Mouse (Mus musculus) limb, embryonic 13.5 days (tissue): ENCODE data around the gene Nlgn1. TPM values are rescaled to one million over a fixed set of nuclear protein-coding genes. Genes with fewer than 3 reads are reported as not detected.

Experiments used
- ATAC-seq: fragments of 200-750 bp; cut with Nextera tagmentation; 2 replicates; pipeline ENCODE4 v1.8.0; 2017; ENCODE audit warnings: low read depth, moderate number of reproducible peaks, moderate TSS enrichment; ENCODE audit not compliant: low FRiP score
- H3K27ac ChIP-seq: fragments of 300-500 bp; sonication (generic); 2 replicates; pipeline ENCODE4 v1.5.1; 2015; ENCODE audit warnings: inconsistent platforms, mild to moderate bottlenecking, moderate library complexity
- H3K27me3 ChIP-seq: fragments of 300-500 bp; sonication (generic); 2 replicates; pipeline ENCODE4 v1.6.1; 2015; ENCODE audit warnings: mild to moderate bottlenecking, inconsistent platforms
- H3K36me3 ChIP-seq: fragments of 300-500 bp; sonication (generic); 2 replicates; pipeline ENCODE4 v1.6.1; 2015; ENCODE audit warnings: inconsistent platforms, mild to moderate bottlenecking, moderate library complexity
- H3K4me1 ChIP-seq: fragments of 300-500 bp; sonication (generic); 2 replicates; pipeline ENCODE4 v1.6.1; 2015; ENCODE audit warnings: inconsistent platforms
- H3K4me2 ChIP-seq: fragments of 300-500 bp; sonication (generic); replicated peaks from 2 replicates; pipeline ENCODE4 v1.6.1; 2015; ENCODE audit warnings: inconsistent platforms, mild to moderate bottlenecking, moderate library complexity
- H3K4me3 ChIP-seq: fragments of 300-500 bp; sonication (generic); 2 replicates; pipeline ENCODE4 v1.5.1; 2015; ENCODE audit warnings: moderate library complexity, mild to moderate bottlenecking, inconsistent platforms
- H3K9ac ChIP-seq: fragments of 300-500 bp; sonication (generic); 2 replicates; pipeline ENCODE4 v1.6.1; 2015; ENCODE audit warnings: mild to moderate bottlenecking, inconsistent platforms
- H3K9me3 ChIP-seq: fragments of 300-500 bp; sonication (generic); 2 replicates; pipeline ENCODE4 v1.6.1; 2016; ENCODE audit warnings: inconsistent platforms
- WGBS: fragments of 180-500 bp; shearing (Covaris S2); methylation state at CpG from one replicate; pipeline ENCODE4 v1.1.7; 2015; 5-methylcytosine and 5-hydroxymethylcytosine counted together
- polyA plus RNA-seq: library from polyadenylated mRNA; unstranded; fragments of >200 nt; fragmentation: Nextera tagmentation; extraction: Ambion mirVana; gene quantifications from 2 replicates; pipeline ENCODE4 v1.2.1, GENCODE M21; 2015

Nlgn1 gene
- polyA plus RNA-seq, 1 experiment from 2014 or later = 3.4 TPM

DNA sequence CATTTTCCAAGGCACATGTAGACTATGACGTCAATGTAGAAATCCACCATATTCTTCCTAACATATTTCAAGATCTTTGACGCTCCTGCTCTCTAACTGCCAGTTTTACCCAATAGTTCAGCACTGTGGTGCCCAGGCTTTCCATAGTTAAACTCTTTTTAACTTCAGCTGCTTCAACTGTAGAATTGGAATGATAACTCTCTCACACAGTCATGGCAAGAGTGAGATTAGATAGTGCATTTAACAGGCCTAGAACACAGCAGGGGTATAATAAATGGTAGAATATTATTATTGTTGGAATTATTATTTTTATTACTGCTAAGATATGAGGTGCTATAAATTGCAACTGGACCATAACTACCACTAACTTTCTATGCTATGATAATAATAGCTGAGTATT, 574.4 kb downstream of the Nlgn1 start:
- H3K9ac ChIP-seq = no peak overlapping the region
- no peaks in the 10 kb centered on the region for H3K4me1 ChIP-seq
- ATAC-seq = no peak
- H3K9me3 ChIP-seq = no peaks in the 10 kb centered on the region
- H3K27ac ChIP-seq = no peak overlapping the region
- H3K36me3 ChIP-seq = no peaks in the 10 kb centered on the region
- no peaks in the 10 kb centered on the region for H3K27me3 ChIP-seq
- H3K4me2 ChIP-seq = no peak overlapping the region
- 95% methylated on average over 2 of the region's 2 CpGs for WGBS
- H3K4me3 ChIP-seq = no peak overlapping the region

DNA sequence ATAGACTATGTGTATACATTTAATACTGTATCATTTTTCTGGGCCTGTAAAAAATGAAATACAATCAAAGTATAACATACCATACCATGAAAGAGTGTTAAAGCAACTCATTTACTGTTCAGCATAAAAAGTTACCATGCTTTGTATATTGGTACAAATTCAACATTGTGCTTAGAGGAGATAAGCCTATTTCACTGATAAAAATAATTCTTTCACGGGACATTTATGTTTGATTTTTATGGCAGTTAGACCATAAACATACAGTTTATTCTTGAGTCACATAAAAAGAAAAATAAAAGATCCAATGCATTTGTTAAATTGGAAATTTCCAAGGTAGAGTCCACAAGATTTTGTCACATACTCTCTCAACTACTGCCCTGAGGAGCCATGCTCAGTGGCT, 608.1 kb downstream of the Nlgn1 start:
- 84% methylated on average over 1 of the region's 1 CpGs for WGBS
- ATAC-seq = no peak
- no peak overlapping the region for H3K4me3 ChIP-seq
- no peak overlapping the region for H3K27ac ChIP-seq
- no peaks in the 10 kb centered on the region for H3K36me3 ChIP-seq
- H3K4me1 ChIP-seq = no peaks in the 10 kb centered on the region
- no peak overlapping the region for H3K4me2 ChIP-seq
- no peaks in the 10 kb centered on the region for H3K27me3 ChIP-seq
- no peak overlapping the region for H3K9ac ChIP-seq
- H3K9me3 ChIP-seq = no peaks in the 10 kb centered on the region

DNA sequence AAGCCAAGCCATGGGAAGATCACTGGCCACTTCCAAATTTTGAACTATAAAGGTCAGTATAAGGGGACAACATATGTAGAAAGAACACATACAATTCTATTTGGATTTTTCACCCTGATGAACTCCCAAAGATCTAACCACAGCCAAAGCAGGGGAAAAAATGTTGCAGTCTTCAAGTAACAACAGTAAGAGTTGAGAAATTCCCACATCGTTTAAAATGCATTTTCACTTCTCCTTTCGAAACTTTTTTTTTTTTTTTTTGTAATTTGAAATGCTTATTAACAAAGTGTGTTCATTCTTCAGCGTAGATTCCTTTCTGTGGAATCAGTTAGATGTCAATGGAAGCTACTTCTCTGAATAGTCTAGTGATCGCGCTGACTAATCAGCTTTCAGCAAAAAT, 610.8 kb downstream of the Nlgn1 start:
- H3K4me2 ChIP-seq = no peak overlapping the region
- no peak overlapping the region for H3K27ac ChIP-seq
- ATAC-seq = no peak
- 86% methylated on average over 5 of the region's 5 CpGs for WGBS
- H3K9ac ChIP-seq = no peak overlapping the region
- H3K36me3 ChIP-seq = no peaks in the 10 kb centered on the region
- no peak overlapping the region for H3K4me3 ChIP-seq
- H3K27me3 ChIP-seq = no peaks in the 10 kb centered on the region
- no peaks in the 10 kb centered on the region for H3K9me3 ChIP-seq
- H3K4me1 ChIP-seq = no peaks in the 10 kb centered on the region

DNA sequence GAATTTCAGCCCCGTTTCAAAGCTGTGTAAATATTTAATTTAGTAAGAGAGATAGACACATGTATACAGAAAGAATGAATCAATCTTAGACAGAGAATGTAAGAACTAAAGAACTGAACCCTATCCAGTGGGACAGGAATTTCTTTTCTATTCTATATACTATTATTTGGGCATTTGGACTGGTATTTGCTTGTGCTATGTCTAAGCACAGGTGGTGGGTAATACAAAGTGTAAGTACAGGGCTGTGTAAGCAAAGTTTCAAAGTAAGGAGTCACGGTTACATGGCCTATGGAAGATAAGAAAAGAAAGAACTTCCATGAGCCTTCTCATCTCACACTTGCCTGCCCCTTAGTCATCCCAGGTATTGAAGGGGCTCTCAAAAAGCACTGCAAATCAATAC, 624.9 kb downstream of the Nlgn1 start:
- Histone ChIP-seq H3K4me1 (no peaks in the 10 kb centered on the region), H3K36me3 (no peaks in the 10 kb centered on the region), H3K9ac (no peak overlapping the region), H3K4me3 (no peak overlapping the region), H3K9me3 (no peaks in the 10 kb centered on the region), H3K4me2 (no peak overlapping the region), H3K27ac (no peak overlapping the region), H3K27me3 (no peaks in the 10 kb centered on the region)
- no peak for ATAC-seq
- 82% methylated on average over 2 of the region's 2 CpGs for WGBS

DNA sequence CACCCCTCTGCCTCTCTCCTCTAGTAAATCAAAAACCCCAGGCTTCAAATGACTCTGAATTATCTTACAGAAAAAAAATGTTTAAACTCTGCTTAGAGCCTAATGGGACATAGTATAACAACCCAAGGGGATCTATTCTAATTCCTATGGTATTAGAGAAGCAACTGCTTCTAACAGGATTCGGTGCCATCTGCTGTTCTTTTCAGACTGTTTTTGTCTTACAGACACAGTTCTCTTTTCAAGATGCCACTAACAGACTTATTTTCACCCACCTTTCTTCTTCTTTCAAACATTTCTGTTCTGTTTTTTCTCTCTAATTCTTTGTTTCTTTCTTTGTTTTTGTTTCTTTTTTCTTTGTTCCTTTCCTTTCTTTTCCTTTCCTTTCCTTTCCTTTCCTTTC, 635.0 kb downstream of the Nlgn1 start:
- H3K27ac ChIP-seq = no peak overlapping the region
- H3K4me1 ChIP-seq = no peaks in the 10 kb centered on the region
- no peak for ATAC-seq
- H3K27me3 ChIP-seq = no peaks in the 10 kb centered on the region
- H3K4me2 ChIP-seq = no peak overlapping the region
- no peaks in the 10 kb centered on the region for H3K9me3 ChIP-seq
- no peak overlapping the region for H3K4me3 ChIP-seq
- H3K9ac ChIP-seq = no peak overlapping the region
- WGBS = 87% methylated on average over 1 of the region's 1 CpGs
- H3K36me3 ChIP-seq = no peaks in the 10 kb centered on the region

DNA sequence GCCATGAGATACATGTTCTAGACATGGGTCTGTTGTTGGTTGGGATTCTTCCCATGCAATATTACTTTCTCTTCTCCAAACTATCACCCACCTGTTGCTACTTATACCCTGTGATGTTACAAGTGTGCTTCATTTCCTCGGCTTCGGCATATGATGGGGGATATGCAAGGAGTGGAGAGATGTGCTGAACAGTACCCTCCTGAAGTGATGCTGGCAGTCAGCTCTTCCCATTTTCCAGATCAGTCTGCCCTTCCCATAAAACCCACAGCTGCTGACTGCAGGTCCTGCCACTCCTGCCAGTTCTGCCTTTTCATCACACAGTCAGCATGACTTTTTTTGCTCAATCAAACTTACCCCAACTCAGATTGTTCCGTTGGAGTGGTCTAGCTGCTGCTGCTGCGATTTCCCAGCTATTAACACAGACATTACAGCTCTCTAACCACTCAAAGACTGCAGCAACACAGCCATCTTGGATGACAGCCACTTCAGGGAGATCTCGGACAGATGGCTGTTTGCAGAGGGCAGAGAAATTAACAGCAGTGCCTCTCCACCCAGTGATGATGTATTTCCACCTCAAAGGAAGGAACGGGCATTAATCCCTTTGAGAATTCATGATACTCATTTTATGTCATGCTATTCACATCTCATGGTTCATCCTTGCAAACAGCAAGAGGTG, 643.3 kb downstream of the Nlgn1 start:
- H3K4me3 ChIP-seq = no peak overlapping the region
- no peak overlapping the region for H3K9ac ChIP-seq
- no peak overlapping the region for H3K4me2 ChIP-seq
- H3K27ac ChIP-seq = no peak overlapping the region
- 76% methylated on average over 6 of the region's 6 CpGs for WGBS
- no peaks in the 10 kb centered on the region for H3K27me3 ChIP-seq
- ATAC-seq = no peak
- no peaks in the 10 kb centered on the region for H3K4me1 ChIP-seq
- no peaks in the 10 kb centered on the region for H3K36me3 ChIP-seq
- no peaks in the 10 kb centered on the region for H3K9me3 ChIP-seq

DNA sequence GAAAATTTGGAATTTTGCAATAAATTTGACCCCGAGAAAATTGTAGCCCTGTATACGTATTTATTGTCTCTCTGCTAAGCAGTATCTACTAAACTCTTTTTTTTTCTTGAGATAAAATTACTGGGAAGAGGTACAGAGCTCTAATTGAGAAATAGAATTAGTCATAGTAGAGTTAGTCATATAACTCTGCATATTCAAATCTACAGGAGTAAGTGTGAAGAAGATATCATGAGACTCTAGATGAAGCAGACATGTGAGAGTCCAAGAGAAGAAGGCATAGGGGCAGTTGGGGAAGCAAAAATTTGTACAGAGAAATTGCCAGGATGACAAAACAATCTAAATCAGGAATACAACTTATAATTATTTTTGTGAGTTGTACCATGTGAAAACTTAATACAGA, 648.6 kb downstream of the Nlgn1 start:
- no peaks in the 10 kb centered on the region for H3K4me1 ChIP-seq
- no peaks in the 10 kb centered on the region for H3K9me3 ChIP-seq
- H3K4me2 ChIP-seq = no peak overlapping the region
- ATAC-seq = no peak
- no peak overlapping the region for H3K9ac ChIP-seq
- no peak overlapping the region for H3K4me3 ChIP-seq
- H3K27me3 ChIP-seq = no peaks in the 10 kb centered on the region
- WGBS = 86% methylated on average over 2 of the region's 2 CpGs
- no peaks in the 10 kb centered on the region for H3K36me3 ChIP-seq
- H3K27ac ChIP-seq = no peak overlapping the region

DNA sequence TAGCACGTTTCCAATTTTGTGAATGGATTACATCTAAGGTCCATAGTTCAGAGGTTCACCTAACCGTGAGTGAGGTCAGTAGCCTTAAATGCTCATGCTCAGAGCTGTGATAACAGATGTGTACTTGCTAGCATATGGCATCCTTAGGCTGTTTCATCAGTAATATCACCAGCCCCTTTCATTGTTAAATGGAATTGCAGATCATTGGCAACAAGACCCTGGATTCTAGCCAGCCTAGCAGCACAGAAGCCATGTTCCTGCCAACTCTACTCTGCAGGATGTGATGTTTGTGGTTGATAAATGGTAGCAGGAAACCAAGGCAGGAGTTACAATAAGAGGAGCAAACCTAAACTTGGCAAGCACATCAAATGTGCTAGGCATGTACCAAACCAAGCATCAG, 652.9 kb downstream of the Nlgn1 start:
- no peaks in the 10 kb centered on the region for H3K27me3 ChIP-seq

DNA sequence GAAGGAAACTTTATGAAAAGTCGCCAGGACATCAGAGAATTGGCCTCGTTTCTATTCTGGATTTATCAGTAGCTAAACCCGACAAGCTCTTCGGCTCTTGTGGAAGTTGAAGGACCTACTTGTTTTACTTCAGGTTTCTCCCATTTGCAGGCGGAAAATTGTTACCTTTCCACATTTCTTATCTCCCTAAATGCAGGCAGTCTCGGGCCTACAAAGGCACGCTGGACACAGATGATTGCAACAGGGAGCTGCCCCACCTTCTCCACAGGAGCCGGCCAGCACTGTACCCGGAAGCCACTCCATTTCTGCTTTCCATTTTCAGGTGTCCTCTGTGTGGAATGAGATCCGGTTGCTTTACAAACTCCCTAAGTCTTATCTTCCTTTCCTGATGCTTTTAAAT, 656.4 kb downstream of the Nlgn1 start:
- H3K27ac ChIP-seq = no peak overlapping the region
- H3K9ac ChIP-seq = no peak overlapping the region
- no peaks in the 10 kb centered on the region for H3K27me3 ChIP-seq
- H3K9me3 ChIP-seq = no peaks in the 10 kb centered on the region
- H3K4me3 ChIP-seq = no peak overlapping the region
- H3K4me1 ChIP-seq = no peaks in the 10 kb centered on the region
- ATAC-seq = no peak
- H3K36me3 ChIP-seq = no peaks in the 10 kb centered on the region
- no peak overlapping the region for H3K4me2 ChIP-seq
- 85% methylated on average over 10 of the region's 10 CpGs for WGBS

More for the DNA sequence above, 652.9 kb downstream of the Nlgn1 start:
- H3K4me2 ChIP-seq = no peak overlapping the region
- no peaks in the 10 kb centered on the region for H3K4me1 ChIP-seq
- WGBS = 80% methylated on average over 2 of the region's 2 CpGs
- H3K4me3 ChIP-seq = no peak overlapping the region
- no peak for ATAC-seq
- no peaks in the 10 kb centered on the region for H3K9me3 ChIP-seq
- H3K36me3 ChIP-seq = no peaks in the 10 kb centered on the region
- H3K9ac ChIP-seq = no peak overlapping the region
- H3K27ac ChIP-seq = no peak overlapping the region

DNA sequence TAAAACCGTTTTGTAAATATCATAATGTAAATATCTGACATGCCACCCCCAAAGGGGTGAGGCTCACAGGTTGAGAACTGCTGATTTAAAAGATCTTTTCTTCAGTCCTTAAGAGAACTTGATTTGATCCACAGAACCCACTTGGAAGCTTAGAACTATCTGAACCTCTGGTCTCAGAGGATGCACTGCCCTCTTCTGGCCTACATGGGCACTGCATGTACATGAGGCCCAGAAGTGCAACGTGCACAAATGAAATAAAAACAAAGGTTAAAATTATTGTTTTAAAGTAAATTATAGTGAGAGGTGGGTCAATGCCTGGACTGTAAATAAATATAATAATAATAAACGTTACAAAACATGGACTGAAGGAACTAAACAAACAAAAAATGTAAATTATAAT, 657.2 kb downstream of the Nlgn1 start:
- 54% methylated on average over 3 of the region's 3 CpGs for WGBS
- no peaks in the 10 kb centered on the region for H3K9me3 ChIP-seq
- H3K4me2 ChIP-seq = no peak overlapping the region
- H3K4me1 ChIP-seq = no peaks in the 10 kb centered on the region
- no peaks in the 10 kb centered on the region for H3K27me3 ChIP-seq
- no peaks in the 10 kb centered on the region for H3K36me3 ChIP-seq
- H3K4me3 ChIP-seq = no peak overlapping the region
- no peak overlapping the region for H3K9ac ChIP-seq
- H3K27ac ChIP-seq = no peak overlapping the region
- no peak for ATAC-seq

DNA sequence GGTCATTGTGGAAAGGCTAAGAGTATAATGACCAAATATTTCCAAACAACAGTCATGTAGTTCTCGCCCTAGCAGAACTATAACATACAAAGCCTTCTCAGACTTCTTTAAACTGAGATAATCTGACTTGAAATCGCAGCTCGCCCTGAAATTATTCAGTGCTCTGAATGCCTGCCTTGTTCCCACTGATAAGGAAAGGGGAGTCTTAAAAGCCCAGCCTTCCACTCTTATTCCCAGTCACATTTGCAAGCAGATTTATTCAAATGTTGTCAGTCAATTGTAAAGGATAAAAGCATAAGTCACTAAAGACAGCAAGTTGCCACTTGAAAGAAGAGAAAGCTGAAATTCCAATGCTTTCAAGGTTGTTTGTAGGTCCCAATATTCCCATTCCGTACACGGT, 658.9 kb downstream of the Nlgn1 start:
- Histone ChIP-seq H3K9me3 (no peaks in the 10 kb centered on the region), H3K9ac (no peak overlapping the region), H3K27ac (no peak overlapping the region), H3K4me2 (no peak overlapping the region), H3K27me3 (no peaks in the 10 kb centered on the region), H3K4me3 (no peak overlapping the region), H3K4me1 (no peaks in the 10 kb centered on the region), H3K36me3 (no peaks in the 10 kb centered on the region)
- WGBS = 45% methylated on average over 5 of the region's 5 CpGs
- ATAC-seq = no peak

DNA sequence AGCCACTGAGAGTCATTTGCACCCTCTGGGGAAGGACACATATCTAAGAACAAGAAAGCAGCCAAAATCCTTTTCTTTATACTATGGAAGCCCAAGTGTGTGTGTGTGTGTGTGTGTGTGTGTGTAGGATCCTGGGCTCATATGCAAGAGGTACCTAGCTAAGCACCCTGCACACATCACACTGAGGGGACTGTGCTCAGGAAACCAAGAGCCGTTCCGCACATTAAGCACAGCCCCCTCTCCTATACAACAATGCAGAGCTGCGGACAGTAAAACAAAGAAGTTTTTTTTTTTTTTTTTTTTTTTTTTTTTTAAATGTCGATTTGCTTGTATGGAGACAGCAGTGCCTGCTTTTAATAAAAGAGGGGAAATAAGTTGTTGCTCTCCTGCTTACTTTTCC, 659.5 kb downstream of the Nlgn1 start:
- 64% methylated on average over 4 of the region's 4 CpGs for WGBS
- Histone ChIP-seq H3K27ac (no peak overlapping the region), H3K9me3 (no peaks in the 10 kb centered on the region), H3K4me2 (no peak overlapping the region), H3K27me3 (no peaks in the 10 kb centered on the region), H3K9ac (no peak overlapping the region), H3K36me3 (no peaks in the 10 kb centered on the region), H3K4me1 (no peaks in the 10 kb centered on the region), H3K4me3 (no peak overlapping the region)
- no peak for ATAC-seq

DNA sequence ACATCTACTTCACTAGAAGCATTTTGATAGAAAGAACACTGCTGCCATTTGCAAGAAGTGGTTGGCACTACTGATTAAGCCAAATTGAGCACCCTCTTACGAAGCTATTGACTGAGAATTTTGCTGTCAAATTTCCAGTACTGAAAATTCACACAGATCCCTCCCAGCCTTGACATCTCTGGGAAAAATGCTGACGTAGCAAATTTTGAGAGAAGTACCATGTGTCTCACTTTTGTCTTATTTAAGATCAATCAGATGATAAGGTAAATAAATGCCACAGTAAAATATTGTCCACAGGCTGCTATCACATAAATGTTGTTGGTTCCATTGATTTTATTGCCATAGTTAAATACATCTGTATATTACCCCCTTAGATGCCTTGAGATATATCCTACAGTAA, 668.8 kb downstream of the Nlgn1 start:
- no peaks in the 10 kb centered on the region for H3K36me3 ChIP-seq
- H3K4me3 ChIP-seq = no peak overlapping the region
- no peaks in the 10 kb centered on the region for H3K4me1 ChIP-seq
- WGBS = 84% methylated on average over 2 of the region's 2 CpGs
- no peaks in the 10 kb centered on the region for H3K9me3 ChIP-seq
- no peak overlapping the region for H3K4me2 ChIP-seq
- no peak for ATAC-seq
- no peak overlapping the region for H3K9ac ChIP-seq
- H3K27ac ChIP-seq = no peak overlapping the region
- no peaks in the 10 kb centered on the region for H3K27me3 ChIP-seq
